Mouse (Mus musculus) embryonic fibroblast, embryonic 13.5 days (primary cell): ENCODE data around the gene Hibadh.

Experiments
- CTCF ChIP-seq: IDR thresholded peaks from 2 replicates; pipeline ENCODE4 v1.5.1; 2011; ENCODE audit warnings: mild to moderate bottlenecking, control low read depth, low read length, moderate library complexity, borderline replicate concordance; ENCODE audit not compliant: insufficient read depth
- POLR2A ChIP-seq: IDR thresholded peaks from 2 replicates; pipeline ENCODE4 v1.6.1; 2011; ENCODE audit warnings: low read depth, mild to moderate bottlenecking, control low read depth, low read length, moderate library complexity

GRCm38 (mm10) chr6:52586564-52586963 is 53.6 kb downstream of the Hibadh start:
- no peak for TF ChIP-seq CTCF
- TF ChIP-seq POLR2A = no peak
